Mouse (Mus musculus) MEL (cell line): ENCODE results near the gene Sept8. TPM values are rescaled to one million over a fixed set of nuclear protein-coding genes. Genes with fewer than 3 reads are reported as not detected.
A peak's percentile ranks its signal among the peaks of the same experiment; 100 is the strongest.

ENCODE experiments used
- DNase-seq: peaks from one replicate; pipeline ENCODE4 v3.0.0; 2011; ENCODE audit warnings: low read depth, low spot score
- H3K27ac ChIP-seq: 2 replicates; pipeline ENCODE4 v1.5.1; 2012; ENCODE audit warnings: low read depth, mild to moderate bottlenecking, control low read depth, low read length, moderate library complexity; ENCODE audit not compliant: control insufficient read depth
- H3K27me3 ChIP-seq, 2 experiments: fragments of 150-350 bp in 1 of 2; sonication (generic) in 1 of 2; 2 replicates each; pipeline ENCODE4 v1.6.1; 2012; ENCODE audit warnings: low read length in 2 of 2, mild to moderate bottlenecking in 2 of 2, improper control_type of control experiment in 1 of 2, moderate library complexity in 1 of 2; ENCODE audit not compliant: insufficient read depth in 2 of 2, control insufficient read depth in 1 of 2
- H3K36me3 ChIP-seq, 2 experiments: 2 replicates each; pipeline ENCODE4 v1.6.1; 2012 to 2014; ENCODE audit warnings: low read length in 2 of 2, improper control_type of control experiment in 1 of 2, inconsistent platforms in 1 of 2, mild to moderate bottlenecking in 1 of 2; ENCODE audit not compliant: insufficient read depth in 2 of 2, control insufficient read depth in 1 of 2
- H3K4me1 ChIP-seq, 2 experiments: fragments of 150-350 bp in 1 of 2; sonication (generic) in 1 of 2; 2 replicates each; pipeline ENCODE4 v1.6.1; 2012; ENCODE audit warnings: low read length in 2 of 2, improper control_type of control experiment in 1 of 2, mild to moderate bottlenecking in 1 of 2; ENCODE audit not compliant: insufficient read depth in 2 of 2, control insufficient read depth in 1 of 2
- H3K4me3 ChIP-seq, 2 experiments: fragments of 150-350 bp in 1 of 2; sonication (generic) in 1 of 2; 2 replicates each; pipeline ENCODE4 v1.5.1; 2012; ENCODE audit warnings: low read depth in 2 of 2, low read length in 2 of 2, mild to moderate bottlenecking in 2 of 2, moderate library complexity in 2 of 2, control low read depth in 1 of 2, improper control_type of control experiment in 1 of 2; ENCODE audit not compliant: control insufficient read depth in 1 of 2, insufficient read depth in 1 of 2
- H3K79me2 ChIP-seq: 2 replicates; pipeline ENCODE4 v1.6.1; 2012; ENCODE audit warnings: mild to moderate bottlenecking, low read length, moderate library complexity; ENCODE audit not compliant: control insufficient read depth, poor library complexity, insufficient read depth
- H3K9ac ChIP-seq: 2 replicates; pipeline ENCODE4 v1.6.1; 2012; ENCODE audit warnings: low read depth, mild to moderate bottlenecking, control low read depth, low read length, moderate library complexity; ENCODE audit not compliant: control insufficient read depth, poor library complexity, severe bottlenecking
- H3K9me3 ChIP-seq: fragments of 150-350 bp; sonication (generic); replicated peaks from 2 replicates; pipeline ENCODE4 v1.6.1; 2012; ENCODE audit warnings: mild to moderate bottlenecking, low read length, improper control_type of control experiment, moderate library complexity; ENCODE audit not compliant: insufficient read depth
- BHLHE40 ChIP-seq: IDR thresholded peaks from 2 replicates; pipeline ENCODE4 v1.6.1; 2012; ENCODE audit warnings: low read depth, mild to moderate bottlenecking, inconsistent platforms, low read length, improper control_type of control experiment, borderline replicate concordance
- CHD1 ChIP-seq: IDR thresholded peaks from 2 replicates; pipeline ENCODE4 v1.6.1; 2012; ENCODE audit warnings: low read depth, mild to moderate bottlenecking, inconsistent platforms, low read length, improper control_type of control experiment
- CHD2 ChIP-seq: IDR thresholded peaks from 2 replicates; pipeline ENCODE4 v1.6.1; 2011; ENCODE audit warnings: low read length, improper control_type of control experiment
- CTCF ChIP-seq, 3 experiments: IDR thresholded peaks in 2 of 3; conservative IDR thresholded peaks in 1 of 3; 2 replicates each; pipeline ENCODE4 v1.5.1; 2011 to 2012; ENCODE audit warnings: low read length in 3 of 3, low read depth in 2 of 3, mild to moderate bottlenecking in 2 of 3, improper control_type of control experiment in 1 of 3, inconsistent platforms in 1 of 3, mixed read lengths in 1 of 3, moderate library complexity in 1 of 3; ENCODE audit not compliant: control insufficient read depth in 1 of 3, insufficient read depth in 1 of 3, poor library complexity in 1 of 3, severe bottlenecking in 1 of 3
- E2F4 ChIP-seq: IDR thresholded peaks from 2 replicates; pipeline ENCODE4 v1.6.1; 2011; ENCODE audit warnings: low read depth, low read length, improper control_type of control experiment, borderline replicate concordance
- ELF1 ChIP-seq: IDR thresholded peaks from 2 replicates; pipeline ENCODE4 v1.6.1; 2014; ENCODE audit warnings: low read depth, mild to moderate bottlenecking, inconsistent platforms, low read length, improper control_type of control experiment, moderate library complexity
- EP300 ChIP-seq, 2 experiments: IDR thresholded peaks; 2 replicates each; pipeline ENCODE4 v1.6.1; 2011; ENCODE audit warnings: improper control_type of control experiment in 2 of 2, low read length in 2 of 2, low read depth in 1 of 2, mild to moderate bottlenecking in 1 of 2
- ETS1 ChIP-seq: IDR thresholded peaks from 2 replicates; pipeline ENCODE4 v1.6.1; 2012; ENCODE audit warnings: low read depth, mild to moderate bottlenecking, inconsistent platforms, low read length, improper control_type of control experiment, moderate library complexity
- GABPA ChIP-seq: IDR thresholded peaks from 2 replicates; pipeline ENCODE4 v1.6.1; 2012; ENCODE audit warnings: low read depth, mild to moderate bottlenecking, inconsistent platforms, low read length, improper control_type of control experiment, moderate library complexity
- GATA1 ChIP-seq: IDR thresholded peaks from 2 replicates; pipeline ENCODE4 v1.6.1; 2011; ENCODE audit warnings: low read depth, low read length, improper control_type of control experiment
- HCFC1 ChIP-seq: IDR thresholded peaks from 2 replicates; pipeline ENCODE4 v1.6.1; 2012; ENCODE audit warnings: low read depth, mild to moderate bottlenecking, inconsistent platforms, low read length, improper control_type of control experiment, moderate library complexity
- JUND ChIP-seq: IDR thresholded peaks from 2 replicates; pipeline ENCODE4 v1.6.1; 2011; ENCODE audit warnings: low read depth, mild to moderate bottlenecking, improper control_type of control experiment, low read length
- KAT2A ChIP-seq: conservative IDR thresholded peaks from 2 replicates; pipeline ENCODE4 v1.6.1; 2012; ENCODE audit warnings: low read depth, low read length, improper control_type of control experiment, inconsistent platforms
- MAFK ChIP-seq: IDR thresholded peaks from 2 replicates; pipeline ENCODE4 v1.6.1; 2011; ENCODE audit warnings: low read depth, mild to moderate bottlenecking, low read length, improper control_type of control experiment, borderline replicate concordance
- MAX ChIP-seq: IDR thresholded peaks from 2 replicates; pipeline ENCODE4 v1.6.1; 2011; ENCODE audit warnings: low read length, improper control_type of control experiment
- MEF2A ChIP-seq: IDR thresholded peaks from 2 replicates; pipeline ENCODE4 v1.6.1; 2014; ENCODE audit warnings: low read depth, mild to moderate bottlenecking, inconsistent platforms, low read length, improper control_type of control experiment; ENCODE audit not compliant: poor library complexity, insufficient replicate concordance, severe bottlenecking; ENCODE audit errors: extremely low read depth
- MXI1 ChIP-seq: IDR thresholded peaks from 2 replicates; pipeline ENCODE4 v1.6.1; 2011; ENCODE audit warnings: mild to moderate bottlenecking, low read depth, low read length, improper control_type of control experiment
- MYB ChIP-seq: IDR thresholded peaks from 2 replicates; pipeline ENCODE4 v1.6.1; 2011; ENCODE audit warnings: mild to moderate bottlenecking, low read depth, low read length, improper control_type of control experiment
- MYC ChIP-seq: IDR thresholded peaks from 2 replicates; pipeline ENCODE4 v1.6.1; 2011; ENCODE audit warnings: low read depth, mild to moderate bottlenecking, low read length, improper control_type of control experiment, moderate library complexity
- NELFE ChIP-seq: IDR thresholded peaks from 2 replicates; pipeline ENCODE4 v1.6.1; 2011; ENCODE audit warnings: low read depth, low read length, improper control_type of control experiment
- POLR2A ChIP-seq, 2 experiments: IDR thresholded peaks; 2 replicates each; pipeline ENCODE4 v1.6.1; 2011 to 2012; ENCODE audit warnings: low read length in 2 of 2, mild to moderate bottlenecking in 2 of 2, control low read depth in 1 of 2, improper control_type of control experiment in 1 of 2, low read depth in 1 of 2, moderate library complexity in 1 of 2; ENCODE audit not compliant: control insufficient read depth in 1 of 2, insufficient read depth in 1 of 2, poor library complexity in 1 of 2
- POLR2AphosphoS2 ChIP-seq: IDR thresholded peaks from 2 replicates; pipeline ENCODE4 v1.6.1; 2011; ENCODE audit warnings: low read length, improper control_type of control experiment
- RCOR1 ChIP-seq: IDR thresholded peaks from 2 replicates; pipeline ENCODE4 v1.6.1; 2012; ENCODE audit warnings: low read depth, mild to moderate bottlenecking, inconsistent platforms, low read length, improper control_type of control experiment
- SIN3A ChIP-seq: IDR thresholded peaks from 2 replicates; pipeline ENCODE4 v1.6.1; 2012; ENCODE audit warnings: low read length, improper control_type of control experiment, inconsistent platforms
- SMC3 ChIP-seq: IDR thresholded peaks from 2 replicates; pipeline ENCODE4 v1.6.1; 2011; ENCODE audit warnings: low read depth, low read length, improper control_type of control experiment
- TAL1 ChIP-seq: IDR thresholded peaks from 2 replicates; pipeline ENCODE4 v1.6.1; 2012; ENCODE audit warnings: mild to moderate bottlenecking, inconsistent platforms, low read length, moderate library complexity, mixed read lengths
- TBP ChIP-seq: IDR thresholded peaks from 2 replicates; pipeline ENCODE4 v1.8.0; 2011; ENCODE audit warnings: low read depth, low read length, improper control_type of control experiment
- TCF12 ChIP-seq: IDR thresholded peaks from 2 replicates; pipeline ENCODE4 v1.6.1; 2014; ENCODE audit warnings: low read depth, mild to moderate bottlenecking, inconsistent platforms, low read length, improper control_type of control experiment, moderate library complexity
- UBTF ChIP-seq: IDR thresholded peaks from 2 replicates; pipeline ENCODE4 v1.6.1; 2012; ENCODE audit warnings: low read depth, mild to moderate bottlenecking, inconsistent platforms, low read length, improper control_type of control experiment, moderate library complexity, borderline replicate concordance; ENCODE audit not compliant: insufficient read depth
- USF1 ChIP-seq: IDR thresholded peaks from 2 replicates; pipeline ENCODE4 v1.6.1; 2014; ENCODE audit warnings: low read depth, mild to moderate bottlenecking, inconsistent platforms, low read length, improper control_type of control experiment, moderate library complexity
- USF2 ChIP-seq, 2 experiments: IDR thresholded peaks; 2 replicates each; pipeline ENCODE4 v1.6.1; 2011 to 2012; ENCODE audit warnings: improper control_type of control experiment in 2 of 2, low read length in 2 of 2, borderline replicate concordance in 1 of 2, inconsistent platforms in 1 of 2, low read depth in 1 of 2, mild to moderate bottlenecking in 1 of 2; ENCODE audit not compliant: insufficient read depth in 1 of 2
- ZKSCAN1 ChIP-seq: IDR thresholded peaks from 2 replicates; pipeline ENCODE4 v1.6.1; 2012; ENCODE audit warnings: low read depth, mild to moderate bottlenecking, inconsistent platforms, low read length, improper control_type of control experiment, moderate library complexity
- ZMIZ1 ChIP-seq: IDR thresholded peaks from 2 replicates; pipeline ENCODE4 v1.6.1; 2012; ENCODE audit warnings: low read depth, mild to moderate bottlenecking, inconsistent platforms, low read length, improper control_type of control experiment, moderate library complexity
- ZNF384 ChIP-seq: IDR thresholded peaks from 2 replicates; pipeline ENCODE4 v1.6.1; 2012; ENCODE audit warnings: low read depth, mild to moderate bottlenecking, inconsistent platforms, low read length, improper control_type of control experiment
- polyA plus RNA-seq, 2 experiments: library from polyadenylated mRNA; stranded (reverse) in 1 of 2; unstranded in 1 of 2; fragments of >175 nt in 1 of 2; fragments of >200 nt in 1 of 2; gene quantifications; 2 replicates each; pipeline versions ENCODE4 v1.2.1 to v1.2.4; 2012; ENCODE audit warnings: low replicate concordance in 2 of 2, low read depth in 1 of 2; ENCODE audit not compliant: insufficient read length in 2 of 2, insufficient read depth in 1 of 2, missing spikeins in 1 of 2
- total RNA-seq: library from RNA; depleted of rRNA; stranded (reverse); fragments of 300-350 nt; gene quantifications from 2 replicates; pipeline ENCODE4 v1.2.3, GENCODE M21; 2012

The Sept8 gene
- total and polyA plus RNA-seq, 3 experiments: 196 to 294 (median 278) TPM

GRCm38 (mm10) chr11:53521821-53522131 lies 2.7 kb downstream of the Sept8 start:
- peak overlapping the region; percentile 70 to 75 for H3K4me3 ChIP-seq
- H3K9ac ChIP-seq: peak overlapping the region; percentile 95
- TF ChIP-seq EP300 (IDR thresholded peaks at IDR 0.05; ENCODE audit: low read depth in 1 of 2, low read length in 2 of 2): peak; percentile 84 to 95
- no peak for TF ChIP-seq CHD2
- no peak for TF ChIP-seq CTCF (IDR thresholded peaks at IDR 0.05 in 2 of 3, conservative IDR thresholded peaks at IDR 0.05 in 1 of 3; ENCODE audit: control insufficient read depth in 1 of 3, insufficient read depth in 1 of 3, low read depth in 2 of 3, low read length in 3 of 3, poor library complexity in 1 of 3, severe bottlenecking in 1 of 3)
- TF ChIP-seq POLR2AphosphoS2: no peak
- peak; percentile 50 for TF ChIP-seq NELFE
- TF ChIP-seq TBP: peak; percentile 83
- no peak for TF ChIP-seq SMC3
- no peak; the same call in 1 of the 2 replicates for TF ChIP-seq MAFK
- peak; percentile 50; the same call in 1 of the 2 replicates for TF ChIP-seq MEF2A
- no peak for TF ChIP-seq UBTF
- no peak for TF ChIP-seq GABPA
- no peak for TF ChIP-seq HCFC1
- TF ChIP-seq BHLHE40: peak; percentile 82
- peak; percentile 40; the same call in 1 of the 2 replicates for TF ChIP-seq KAT2A
- peak; percentile 19; the same call in 1 of the 2 replicates for TF ChIP-seq JUND
- peak; percentile 89 for TF ChIP-seq ETS1
- TF ChIP-seq ELF1: no peak
- TF ChIP-seq ZKSCAN1: 0 out of 2 replicates have a peak, but pooled peaks have one; percentile 45
- peak; percentile 91 for TF ChIP-seq TCF12
- peak; percentile 91; the same call in 1 of the 2 replicates for TF ChIP-seq CHD1
- TF ChIP-seq POLR2A (IDR thresholded peaks at IDR 0.05; ENCODE audit: control insufficient read depth in 1 of 2, insufficient read depth in 1 of 2, low read depth in 1 of 2, low read length in 2 of 2, poor library complexity in 1 of 2): no peak; a peak in 2 of 4 replicates
- peak; percentile 95 for TF ChIP-seq GATA1
- TF ChIP-seq MXI1: no peak
- TF ChIP-seq RCOR1: peak; percentile 88
- TF ChIP-seq MYB: peak; percentile 92
- TF ChIP-seq E2F4: no peak
- TF ChIP-seq USF2 (IDR thresholded peaks at IDR 0.05; ENCODE audit: borderline replicate concordance in 1 of 2, insufficient read depth in 1 of 2, low read depth in 1 of 2, low read length in 2 of 2): no peak
- peak; percentile 77 for TF ChIP-seq SIN3A
- TF ChIP-seq ZNF384: peak; percentile 100
- peak; percentile 45; the same call in 1 of the 2 replicates for TF ChIP-seq MAX
- no peak for TF ChIP-seq USF1
- TF ChIP-seq ZMIZ1: no peak
- TF ChIP-seq TAL1: no peak
- TF ChIP-seq MYC: 0 out of 2 replicates have a peak, but pooled peaks have one; percentile 32

More at GRCm38 (mm10) chr11:53521821-53522131, 2.7 kb downstream of the Sept8 start:
- peaks cover 73% of the 10 kb centered on the region for H3K79me2 ChIP-seq
- peak overlapping the region; percentile 98 for H3K27ac ChIP-seq
- peaks cover 6 to 54% of the 10 kb centered on the region in 2 experiments for H3K36me3 ChIP-seq
- peaks cover 25 to 62% of the 10 kb centered on the region in 2 experiments for H3K4me1 ChIP-seq
- DNase-seq: peak; percentile 84
- H3K9me3 ChIP-seq: no peaks in the 10 kb centered on the region
- no peaks in the 10 kb centered on the region for H3K27me3 ChIP-seq
